Mouse (Mus musculus): ENCODE measurements around the gene Apom.

GRCm38 (mm10) chr17:35153077-35153476 lies 21.2 kb upstream of the Apom start:
- TF ChIP-seq CTCF (IDR thresholded peaks at IDR 0.05; ENCODE audit: low read depth) (no peak), EP300 (IDR thresholded peaks at IDR 0.05; ENCODE audit: low read depth) (no peak)

Measured in heart, postnatal 0 days (tissue).